Mouse (Mus musculus): ENCODE measurements around the gene Pde4b.

DNA sequence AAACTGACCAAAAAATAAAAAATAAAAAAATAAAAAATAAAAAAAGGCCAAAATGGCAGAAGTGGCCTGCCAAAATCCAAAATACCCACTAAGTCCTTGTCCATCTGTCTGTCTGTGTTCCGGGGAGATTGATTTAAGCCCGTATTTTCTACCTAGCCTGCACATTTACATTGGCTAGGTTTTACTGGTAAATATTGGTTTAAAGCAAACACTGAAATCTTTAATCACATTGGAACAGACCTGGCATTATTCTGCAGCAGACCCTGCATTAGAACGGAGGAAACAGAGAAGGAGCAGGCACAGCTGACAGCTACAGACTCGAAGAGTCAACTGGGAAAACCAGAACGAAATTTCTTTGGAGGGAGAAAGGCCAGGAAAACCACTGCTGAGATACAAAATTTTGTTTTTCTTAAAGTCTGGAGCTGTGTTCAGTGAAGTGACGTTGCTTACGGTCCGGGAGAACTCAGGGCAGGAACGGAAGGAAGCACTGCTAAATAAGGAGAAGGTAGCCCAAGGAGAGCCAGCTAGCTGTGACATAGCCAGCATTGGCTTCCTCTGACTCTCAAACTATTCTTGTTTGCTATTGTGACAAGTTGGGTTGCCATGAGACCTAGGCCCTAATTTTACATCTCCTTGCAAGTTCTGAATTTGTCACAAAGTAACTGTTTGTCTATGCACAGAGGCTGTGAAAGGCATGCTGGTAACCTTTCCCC is 470.3 kb downstream of the Pde4b start:
- TF ChIP-seq POLR2A (IDR thresholded peaks at IDR 0.05; ENCODE audit: borderline replicate concordance, low read depth, low read length) (no peak), CTCF (IDR thresholded peaks at IDR 0.05; ENCODE audit: low read depth, low read length) (no peak)

Measured in bone marrow macrophage, adult 2 months (primary cell).